Mouse (Mus musculus): Measurements from ENCODE around the gene Pax3.

DNA sequence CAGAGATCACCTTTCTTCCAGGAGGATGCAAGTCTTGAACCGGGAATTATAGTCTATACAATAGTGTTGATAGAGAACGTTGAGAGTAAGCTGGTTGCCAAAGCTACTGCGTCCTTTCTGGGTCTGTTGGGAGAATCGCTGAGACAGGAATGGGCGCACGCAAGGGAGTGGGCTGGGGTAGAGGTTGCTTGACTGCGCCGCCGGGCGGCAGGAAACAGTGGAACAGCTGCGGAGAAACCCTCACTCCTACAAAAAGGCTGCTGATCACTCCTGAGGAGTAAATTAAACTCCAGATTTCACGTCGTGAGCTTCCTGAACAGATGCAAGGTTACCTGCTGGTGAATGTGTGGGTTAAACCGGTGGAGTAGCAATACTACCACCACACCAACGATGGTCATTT, 3.3 kb upstream of the Pax3 start:
- TF ChIP-seq GATA1 (IDR thresholded peaks at IDR 0.05; ENCODE audit: borderline replicate concordance, low read length) (no peak), FLI1 (IDR thresholded peaks at IDR 0.05; ENCODE audit: low read length) (no peak)

Data from megakaryocyte, embryonic 14.5 days (primary cell).